Mouse (Mus musculus) limb, embryonic 11.5 days (tissue): ENCODE results near the gene Sept5. TPM values are rescaled to one million over a fixed set of nuclear protein-coding genes. Genes with fewer than 3 reads are reported as not detected.

Source experiments
- ATAC-seq: fragments of 200-750 bp; cut with Nextera tagmentation; 2 replicates; pipeline ENCODE4 v1.8.0; 2017; ENCODE audit warnings: low read depth; ENCODE audit not compliant: insufficient number of reproducible peaks, low FRiP score, low TSS enrichment
- DNase-seq: peaks from one replicate; pipeline ENCODE4 v3.0.0-alpha.2; 2015; ENCODE audit warnings: low spot score
- H3K27ac ChIP-seq: fragments of 300-500 bp; sonication (generic); replicated peaks from 2 replicates; pipeline ENCODE4 v1.5.1; 2014; ENCODE audit warnings: low read depth, mild to moderate bottlenecking, low read length
- H3K27me3 ChIP-seq: fragments of 300-500 bp; sonication (generic); 2 replicates; pipeline ENCODE4 v1.6.1; 2014; ENCODE audit warnings: mild to moderate bottlenecking, low read length, mixed read lengths; ENCODE audit not compliant: control insufficient read depth, insufficient read depth
- H3K36me3 ChIP-seq: fragments of 300-500 bp; sonication (generic); 2 replicates; pipeline ENCODE4 v1.6.1; 2014; ENCODE audit warnings: mild to moderate bottlenecking, low read length, moderate library complexity, mixed read lengths; ENCODE audit not compliant: control insufficient read depth, insufficient read depth
- H3K4me1 ChIP-seq: fragments of 300-500 bp; sonication (generic); 2 replicates; pipeline ENCODE4 v1.6.1; 2014; ENCODE audit warnings: low read length, mixed read lengths; ENCODE audit not compliant: control insufficient read depth, insufficient read depth
- H3K4me2 ChIP-seq: fragments of 300-500 bp; sonication (generic); 2 replicates; pipeline ENCODE4 v1.6.1; 2014; ENCODE audit warnings: low read depth, mild to moderate bottlenecking, moderate library complexity; ENCODE audit not compliant: severe bottlenecking
- H3K4me3 ChIP-seq: fragments of 300-500 bp; sonication (generic); 2 replicates; pipeline ENCODE4 v1.5.1; 2014; ENCODE audit warnings: low read depth, low read length
- H3K9ac ChIP-seq: fragments of 300-500 bp; sonication (generic); 2 replicates; pipeline ENCODE4 v1.6.1; 2014; ENCODE audit warnings: mild to moderate bottlenecking, low read length
- H3K9me3 ChIP-seq: fragments of 300-500 bp; sonication (generic); 2 replicates; pipeline ENCODE4 v1.6.1; 2016; ENCODE audit warnings: low read length; ENCODE audit not compliant: control insufficient read depth
- WGBS: fragments of 180-500 bp; shearing (Covaris S2); extraction: QIAGEN DNeasy Blood & Tissue Kit; methylation state at CpG from one replicate; pipeline ENCODE4 v1.1.7; 2014; 5-methylcytosine and 5-hydroxymethylcytosine counted together
- polyA plus RNA-seq: library from polyadenylated mRNA; unstranded; fragments of >200 nt; fragmentation: Nextera tagmentation; extraction: Ambion mirVana; gene quantifications from 2 replicates; pipeline ENCODE4 v1.2.1, GENCODE M21; 2014

The Sept5 gene
- polyA plus RNA-seq, 1 experiment from 2014 or later: 31.1 TPM

DNA sequence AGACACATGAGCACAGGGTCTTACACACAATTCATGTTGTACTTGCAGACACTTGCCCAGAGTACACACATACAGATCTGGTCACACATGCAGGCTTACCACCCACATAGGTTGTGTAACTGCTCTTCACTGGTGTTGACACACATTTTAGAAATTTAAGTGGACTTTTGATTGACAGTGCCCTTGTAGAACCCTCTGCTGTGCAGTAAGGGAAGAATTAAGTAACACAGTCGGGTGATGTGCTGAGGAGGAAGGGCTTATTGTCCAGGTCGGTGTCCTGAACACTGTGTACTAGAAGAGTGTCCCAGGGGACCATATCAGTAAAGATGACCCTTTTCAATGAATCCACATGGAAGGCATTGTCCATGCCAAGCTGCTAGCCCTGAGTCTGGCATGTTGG, 35.8 kb downstream of the Sept5 start:
- peaks cover 44% of the 10 kb centered on the region for H3K27me3 ChIP-seq

DNA sequence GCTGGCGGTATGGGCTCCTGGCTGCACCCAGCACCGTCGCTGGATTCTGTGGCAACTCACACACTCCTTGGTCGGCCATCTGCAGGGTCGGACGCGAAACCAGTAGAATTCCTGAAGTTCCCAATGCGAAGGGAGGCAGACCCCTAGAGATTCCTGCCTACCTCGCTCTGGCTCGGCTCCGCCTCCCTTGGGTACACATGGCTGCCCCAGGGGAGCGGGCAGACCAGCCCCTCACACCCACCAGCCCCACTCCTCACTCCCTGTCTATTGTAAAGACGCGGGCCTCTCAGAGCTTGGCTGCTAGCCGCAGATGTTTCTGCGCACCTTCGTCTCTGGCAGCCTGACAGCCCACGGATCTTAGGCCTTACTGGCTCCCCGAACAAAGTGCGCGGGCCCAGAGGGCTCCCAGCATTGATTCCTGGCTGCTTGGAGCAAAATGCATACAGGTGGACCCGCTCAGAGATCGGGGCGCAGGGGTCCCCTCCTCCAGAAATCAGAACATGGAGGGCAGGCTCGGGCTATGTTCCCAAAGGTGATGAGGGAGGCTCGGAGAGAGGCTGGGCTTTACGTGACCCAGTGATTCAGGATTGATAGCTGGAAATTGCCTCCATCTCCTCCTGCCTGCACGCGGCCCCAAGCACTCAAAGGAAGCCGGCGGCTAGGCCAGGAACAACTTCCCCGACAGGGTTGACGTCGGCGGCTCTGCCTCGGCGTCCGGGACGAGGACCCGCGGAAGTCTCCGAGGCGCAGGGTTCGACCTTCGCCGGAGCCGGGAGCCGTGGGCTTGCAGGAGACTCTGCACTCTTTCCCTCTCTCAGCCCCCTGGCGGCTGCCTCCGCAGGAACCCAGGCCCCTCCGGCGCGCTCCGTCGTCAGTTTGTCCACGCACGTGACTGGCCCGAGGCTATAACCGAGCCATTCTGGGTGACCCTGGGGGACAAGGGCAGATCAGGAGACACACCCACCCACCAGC, 38.4 kb downstream of the Sept5 start:
- under 1% methylated on average over 59 of the region's 59 CpGs for WGBS

More for the DNA sequence above, 35.8 kb downstream of the Sept5 start:
- no peaks in the 10 kb centered on the region for H3K36me3 ChIP-seq
- DNase-seq (no peak), ATAC-seq (no peak)
- no peak overlapping the region for H3K9ac ChIP-seq
- H3K9me3 ChIP-seq: no peaks in the 10 kb centered on the region
- peaks cover 13% of the 10 kb centered on the region; the same call in 1 of the 2 replicates for H3K4me1 ChIP-seq
- no peak overlapping the region for H3K4me3 ChIP-seq
- WGBS: 80% methylated on average over 2 of the region's 2 CpGs
- H3K27ac ChIP-seq: no peak overlapping the region
- H3K4me2 ChIP-seq: no peak overlapping the region

DNA sequence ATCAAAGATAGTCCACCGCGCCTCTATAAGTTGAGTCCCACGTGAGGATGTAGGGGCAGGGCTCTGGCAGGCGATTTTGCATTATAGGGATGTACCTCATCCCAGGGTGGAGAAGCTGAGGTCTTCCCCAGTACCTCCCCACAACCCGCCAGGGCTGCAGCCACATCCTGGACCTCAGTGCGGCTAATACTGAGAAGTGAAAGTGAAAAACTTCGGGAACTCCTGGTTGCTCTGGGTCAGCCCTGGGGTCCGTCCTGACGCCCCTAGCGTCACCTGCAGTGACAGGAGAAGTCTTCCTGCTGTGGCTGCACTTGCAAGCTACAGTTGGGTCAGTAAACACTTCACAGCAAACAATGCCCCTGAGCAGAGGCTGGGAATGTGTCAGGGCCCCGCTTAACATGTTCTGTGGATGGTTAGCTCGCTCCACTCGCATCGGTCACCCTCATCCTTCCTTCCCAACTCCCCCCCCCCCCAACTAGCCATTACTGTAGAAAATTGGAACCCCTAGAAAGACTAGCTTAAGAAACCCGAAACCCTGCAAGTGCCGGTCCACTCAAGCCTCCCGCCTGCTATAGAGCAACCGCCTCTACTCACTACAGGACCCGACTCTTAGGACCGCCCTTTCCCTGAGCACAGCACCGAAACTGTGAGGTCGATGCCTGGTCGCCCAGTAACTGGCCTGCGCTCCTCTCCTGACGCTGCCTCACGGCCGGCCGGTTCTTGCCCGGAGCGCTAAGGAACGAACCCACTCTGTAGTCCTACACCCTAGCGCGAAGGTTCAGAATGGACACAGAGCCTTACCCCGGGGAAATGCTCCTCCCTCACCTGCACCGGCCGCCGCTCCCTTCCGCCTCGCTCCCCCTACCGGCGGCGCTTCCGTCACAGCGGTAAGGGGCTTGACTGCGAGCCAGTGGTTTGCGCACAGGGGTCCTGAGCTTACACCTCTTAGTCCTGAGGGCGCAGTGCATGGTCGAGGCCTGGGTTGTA, 39.7 kb downstream of the Sept5 start, which contains the start of gene Tbx1:
Tbx1 (minus strand) TSS at position 868 of the 987 bp plus-strand sequence.
- DNase-seq (peak; percentile 67), ATAC-seq (no peak)
- WGBS: 1% methylated on average over 48 of the region's 48 CpGs
- Histone ChIP-seq H3K9ac (peak within 1 kb of the TSS; percentile 27), H3K4me3 (peak within 1 kb of the TSS; percentile 24), H3K27ac (no peak within 1 kb of the TSS), H3K9me3 (no peaks in the 10 kb centered on the region), H3K27me3 (peaks cover 75% of the 10 kb centered on the region), H3K4me2 (peak within 1 kb of the TSS; percentile 38), H3K4me1 (peaks cover 29% of the 10 kb centered on the region), H3K36me3 (no peaks in the 10 kb centered on the region)

More for the DNA sequence above, 38.4 kb downstream of the Sept5 start:
- peak overlapping the region; percentile 21 for H3K4me3 ChIP-seq
- H3K9ac ChIP-seq: peak overlapping the region; percentile 27
- H3K4me2 ChIP-seq: peak overlapping the region; percentile 38
- ATAC-seq (no peak), DNase-seq (peak; percentile 79)
- peaks cover 28% of the 10 kb centered on the region for H3K4me1 ChIP-seq
- no peak overlapping the region for H3K27ac ChIP-seq
- no peaks in the 10 kb centered on the region for H3K36me3 ChIP-seq
- H3K9me3 ChIP-seq: no peaks in the 10 kb centered on the region
- peaks cover 63% of the 10 kb centered on the region for H3K27me3 ChIP-seq

DNA sequence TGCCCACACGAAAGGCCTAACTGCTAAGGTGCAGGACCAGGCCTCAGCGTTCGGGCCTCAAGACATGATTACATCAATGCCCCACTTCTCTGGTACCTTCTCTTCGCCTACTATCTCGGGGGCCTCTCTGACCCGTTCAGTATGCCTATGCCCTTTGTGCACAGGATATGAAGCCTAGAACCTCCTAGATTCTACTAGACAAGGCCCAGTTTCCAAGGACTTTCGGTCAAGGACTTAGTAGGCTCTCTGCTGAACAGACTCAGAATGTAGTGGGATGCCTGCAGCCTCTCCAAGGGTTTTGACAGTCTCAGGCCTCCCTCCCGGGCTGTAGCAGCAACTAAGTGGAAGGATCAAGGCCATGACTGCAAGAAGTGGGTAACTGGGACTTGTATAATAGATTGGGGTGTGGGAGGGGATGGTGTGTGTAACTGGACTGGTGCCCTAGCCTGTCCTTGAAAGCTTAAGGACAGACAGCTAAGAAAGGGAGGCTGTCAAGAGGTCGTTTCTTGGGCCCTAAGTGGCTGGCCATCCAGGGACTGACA, 40.6 kb downstream of the Sept5 start:
- Histone ChIP-seq H3K4me2 (no peak overlapping the region), H3K4me3 (no peak overlapping the region), H3K27ac (no peak overlapping the region), H3K36me3 (no peaks in the 10 kb centered on the region), H3K9me3 (no peaks in the 10 kb centered on the region), H3K9ac (no peak overlapping the region), H3K4me1 (peaks cover 29% of the 10 kb centered on the region), H3K27me3 (peaks cover 85% of the 10 kb centered on the region)
- DNase-seq (peak; percentile 42), ATAC-seq (no peak)
- 10% methylated on average over 9 of the region's 9 CpGs for WGBS

DNA sequence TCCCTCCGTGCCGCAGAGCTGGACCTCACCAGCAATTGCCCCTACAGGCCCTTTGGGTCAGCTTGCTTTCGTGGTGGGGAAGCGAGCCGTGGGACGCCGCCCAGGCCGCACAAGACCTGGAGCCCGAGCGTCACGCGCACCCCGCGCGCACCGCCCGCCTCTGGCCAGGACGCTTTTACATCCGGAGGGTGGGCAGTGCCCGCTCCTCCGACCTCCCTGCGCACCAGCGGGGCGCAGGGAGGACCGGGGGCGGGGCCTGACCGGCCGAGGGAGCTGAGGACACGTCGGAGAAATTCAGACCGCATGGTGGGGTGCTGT, 41.1 kb downstream of the Sept5 start:
- Histone ChIP-seq H3K36me3 (no peaks in the 10 kb centered on the region), H3K4me3 (0 out of 2 replicates have a peak overlapping the region, but pooled peaks have one; percentile 10), H3K4me2 (peak overlapping the region; percentile 38), H3K9ac (no peak overlapping the region), H3K4me1 (peaks cover 29% of the 10 kb centered on the region), H3K27me3 (peaks cover 88% of the 10 kb centered on the region), H3K9me3 (no peaks in the 10 kb centered on the region), H3K27ac (no peak overlapping the region)
- WGBS: 1% methylated on average over 31 of the region's 31 CpGs
- ATAC-seq (no peak), DNase-seq (no peak)

DNA sequence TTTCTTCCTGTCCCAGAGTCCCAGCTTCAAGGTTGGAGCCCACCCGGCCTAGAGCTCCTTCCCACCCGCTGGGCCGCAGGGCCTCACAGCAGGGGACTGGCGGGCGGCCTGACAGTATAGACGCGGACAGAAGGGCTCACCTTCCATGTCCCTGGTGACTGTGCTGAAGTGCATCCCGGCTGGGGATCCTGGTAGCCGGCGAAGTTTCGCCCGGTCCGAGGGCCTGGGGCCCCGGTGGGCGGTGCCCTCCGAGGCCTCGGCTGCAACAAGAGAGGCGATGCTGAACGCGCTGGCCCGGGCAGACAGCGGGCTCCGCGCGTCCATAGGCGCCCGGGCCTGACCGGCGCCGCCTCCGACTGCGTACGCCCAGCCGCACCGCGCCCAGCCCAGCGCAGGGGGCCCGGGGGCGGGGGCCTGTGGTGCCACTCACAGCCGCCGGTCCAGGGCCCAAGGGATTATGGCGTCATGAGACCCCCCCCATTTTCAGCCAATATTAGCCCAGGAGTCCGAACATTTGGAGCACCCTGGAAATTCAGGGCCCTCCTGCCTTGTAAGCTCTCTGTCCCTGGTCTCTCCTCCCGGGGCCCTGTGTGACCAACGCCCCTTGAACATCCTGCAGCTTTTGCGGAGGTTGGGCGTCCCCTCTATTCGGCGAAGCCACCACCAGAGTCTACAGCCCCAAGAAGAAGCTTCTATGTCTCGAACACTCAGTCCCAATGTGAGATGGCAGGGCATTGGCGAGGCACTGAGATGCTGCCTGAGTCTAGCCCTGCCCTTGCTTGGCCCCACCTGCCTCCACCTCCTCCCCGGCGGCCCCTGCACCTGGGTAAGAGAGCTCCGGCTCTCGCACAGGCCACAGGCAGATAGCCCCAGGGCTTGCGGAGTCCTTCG, 41.7 kb downstream of the Sept5 start:
- ATAC-seq (no peak), DNase-seq (peak; percentile 68)
- Histone ChIP-seq H3K9me3 (no peaks in the 10 kb centered on the region), H3K36me3 (no peaks in the 10 kb centered on the region), H3K27me3 (peaks cover 88% of the 10 kb centered on the region), H3K27ac (no peak overlapping the region), H3K4me1 (peaks cover 29% of the 10 kb centered on the region), H3K4me2 (peak overlapping the region; percentile 38), H3K9ac (no peak overlapping the region), H3K4me3 (peak overlapping the region; percentile 23)
- WGBS: 1% methylated on average over 57 of the region's 57 CpGs

DNA sequence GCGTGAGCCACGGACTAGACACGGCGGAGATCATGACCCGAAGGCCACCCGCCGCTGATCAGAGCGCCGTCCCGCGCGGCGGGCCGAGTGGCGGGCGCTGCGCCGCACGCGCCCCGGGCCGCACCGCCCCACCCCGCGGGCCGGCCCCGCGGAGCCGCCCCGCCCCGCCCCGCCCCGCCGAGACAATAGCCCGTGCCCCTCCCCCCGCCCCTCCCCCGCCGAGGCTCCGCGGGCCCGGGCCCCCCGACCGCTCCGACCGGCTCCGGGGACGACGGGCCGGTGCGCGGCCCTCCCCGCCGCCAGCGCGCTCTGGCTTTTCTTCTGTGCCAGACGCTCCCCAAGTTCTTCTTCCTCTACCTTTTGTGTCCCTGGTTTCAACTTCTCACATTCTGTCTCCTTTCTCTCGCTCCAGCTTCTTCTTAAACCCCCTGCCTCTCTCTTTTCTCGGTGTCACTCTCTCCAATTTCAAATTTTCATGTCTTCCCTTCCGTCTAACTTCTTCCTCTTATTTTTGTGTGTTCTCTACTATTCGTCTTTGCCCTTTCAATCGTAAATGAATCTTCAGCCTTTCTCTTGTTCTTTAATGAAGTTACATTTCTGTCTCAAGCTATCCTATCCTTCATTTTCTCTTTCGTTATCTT, 42.7 kb downstream of the Sept5 start:
- DNase-seq (peak; percentile 39), ATAC-seq (no peak)
- Histone ChIP-seq H3K4me3 (peak overlapping the region; percentile 35), H3K9me3 (no peaks in the 10 kb centered on the region), H3K9ac (peak overlapping the region; percentile 59), H3K4me2 (peak overlapping the region; percentile 80), H3K4me1 (peaks cover 36% of the 10 kb centered on the region), H3K36me3 (no peaks in the 10 kb centered on the region), H3K27ac (no peak overlapping the region), H3K27me3 (peaks cover 93% of the 10 kb centered on the region)
- under 1% methylated on average over 20 of the region's 62 CpGs for WGBS
